Mouse (Mus musculus) limb, embryonic 13.5 days (tissue): ENCODE measurements around the gene Sirt4. TPM values are rescaled to one million over a fixed set of nuclear protein-coding genes. Genes with fewer than 3 reads are reported as not detected.
"Not testable (repeated sequence)": the region's sequence is repeated elsewhere in the genome, so short reads cannot be mapped to it uniquely, and the experiment has no call there.

Experiments used
- ATAC-seq: fragments of 200-750 bp; cut with Nextera tagmentation; 2 replicates; pipeline ENCODE4 v1.8.0; 2017; ENCODE audit warnings: low read depth, moderate number of reproducible peaks, moderate TSS enrichment; ENCODE audit not compliant: low FRiP score
- H3K27ac ChIP-seq: fragments of 300-500 bp; sonication (generic); 2 replicates; pipeline ENCODE4 v1.5.1; 2015; ENCODE audit warnings: inconsistent platforms, mild to moderate bottlenecking, moderate library complexity
- H3K27me3 ChIP-seq: fragments of 300-500 bp; sonication (generic); 2 replicates; pipeline ENCODE4 v1.6.1; 2015; ENCODE audit warnings: mild to moderate bottlenecking, inconsistent platforms
- H3K36me3 ChIP-seq: fragments of 300-500 bp; sonication (generic); 2 replicates; pipeline ENCODE4 v1.6.1; 2015; ENCODE audit warnings: inconsistent platforms, mild to moderate bottlenecking, moderate library complexity
- H3K4me1 ChIP-seq: fragments of 300-500 bp; sonication (generic); 2 replicates; pipeline ENCODE4 v1.6.1; 2015; ENCODE audit warnings: inconsistent platforms
- H3K4me2 ChIP-seq: fragments of 300-500 bp; sonication (generic); replicated peaks from 2 replicates; pipeline ENCODE4 v1.6.1; 2015; ENCODE audit warnings: inconsistent platforms, mild to moderate bottlenecking, moderate library complexity
- H3K4me3 ChIP-seq: fragments of 300-500 bp; sonication (generic); 2 replicates; pipeline ENCODE4 v1.5.1; 2015; ENCODE audit warnings: moderate library complexity, mild to moderate bottlenecking, inconsistent platforms
- H3K9ac ChIP-seq: fragments of 300-500 bp; sonication (generic); 2 replicates; pipeline ENCODE4 v1.6.1; 2015; ENCODE audit warnings: mild to moderate bottlenecking, inconsistent platforms
- H3K9me3 ChIP-seq: fragments of 300-500 bp; sonication (generic); 2 replicates; pipeline ENCODE4 v1.6.1; 2016; ENCODE audit warnings: inconsistent platforms
- WGBS: fragments of 180-500 bp; shearing (Covaris S2); methylation state at CpG from one replicate; pipeline ENCODE4 v1.1.7; 2015; 5-methylcytosine and 5-hydroxymethylcytosine counted together
- polyA plus RNA-seq: library from polyadenylated mRNA; unstranded; fragments of >200 nt; fragmentation: Nextera tagmentation; extraction: Ambion mirVana; gene quantifications from 2 replicates; pipeline ENCODE4 v1.2.1, GENCODE M21; 2015

Gene Sirt4
- polyA plus RNA-seq, 1 experiment from 2014 or later: 27.5 TPM

- no peak for ATAC-seq
- whole genome bisulfite sequencing: 80% methylated on average over 12 of the region's 12 CpGs
- Histone ChIP-seq H3K4me1 (no peaks in the 10 kb centered on the region), H3K9me3 (peaks cover 5% of the 10 kb centered on the region; the same call in 1 of the 2 replicates), H3K9ac (no peak overlapping the region), H3K4me3 (no peak overlapping the region), H3K27ac (no peak overlapping the region), H3K4me2 (no peak overlapping the region), H3K36me3 (no peaks in the 10 kb centered on the region), H3K27me3 (no peaks in the 10 kb centered on the region)
Measured at GRCm38 (mm10) chr5:115500383-115500935, 15.9 kb upstream of the Sirt4 start.

GRCm38 (mm10) chr5:115498307-115499240 lies 14.0 kb upstream of the Sirt4 start:
- H3K27ac ChIP-seq: no peak overlapping the region
- H3K9me3 ChIP-seq: no peaks in the 10 kb centered on the region
- no peak overlapping the region for H3K4me2 ChIP-seq

GRCm38 (mm10) chr5:115497033-115497432 lies 12.5 kb upstream of the Sirt4 start:
- no peak overlapping the region for H3K4me3 ChIP-seq
- H3K27me3 ChIP-seq: no peaks in the 10 kb centered on the region
- H3K9me3 ChIP-seq: no peaks in the 10 kb centered on the region
- ATAC-seq: no peak
- no peak overlapping the region for H3K9ac ChIP-seq
- H3K27ac ChIP-seq: no peak overlapping the region
- no peak overlapping the region for H3K4me2 ChIP-seq
- no peaks in the 10 kb centered on the region for H3K36me3 ChIP-seq
- 83% methylated on average over 7 of the region's 7 CpGs for WGBS
- peaks cover 25% of the 10 kb centered on the region for H3K4me1 ChIP-seq

More at GRCm38 (mm10) chr5:115498307-115499240, 14.0 kb upstream of the Sirt4 start:
- Histone ChIP-seq H3K27me3 (no peaks in the 10 kb centered on the region), H3K36me3 (no peaks in the 10 kb centered on the region), H3K9ac (no peak overlapping the region), H3K4me1 (peaks cover 11% of the 10 kb centered on the region), H3K4me3 (no peak overlapping the region)
- no peak for ATAC-seq
- WGBS: 45% methylated on average over 9 of the region's 9 CpGs

GRCm38 (mm10) chr5:115495618-115496017 lies 11.1 kb upstream of the Sirt4 start:
- H3K9ac ChIP-seq, H3K36me3 ChIP-seq, H3K4me3 ChIP-seq, H3K27me3 ChIP-seq, ATAC-seq, H3K4me2 ChIP-seq, H3K27ac ChIP-seq, H3K9me3 ChIP-seq: not testable (repeated sequence)
- peaks cover 39% of the 10 kb centered on the region for H3K4me1 ChIP-seq
- WGBS: 91% methylated on average over 3 of the region's 3 CpGs

- peak overlapping the region; percentile 32 for H3K4me2 ChIP-seq
- no peaks in the 10 kb centered on the region for H3K36me3 ChIP-seq
- no peaks in the 10 kb centered on the region for H3K9me3 ChIP-seq
- H3K4me1 ChIP-seq: peaks cover 43% of the 10 kb centered on the region
- H3K9ac ChIP-seq: 0 out of 2 replicates have a peak overlapping the region, but pooled peaks have one; percentile 31
- no peak for ATAC-seq
- no peak overlapping the region for H3K4me3 ChIP-seq
- no peaks in the 10 kb centered on the region for H3K27me3 ChIP-seq
- WGBS: 25% methylated on average over 5 of the region's 5 CpGs
- H3K27ac ChIP-seq: peak overlapping the region; percentile 89
Measured at GRCm38 (mm10) chr5:115493441-115493840, 8.9 kb upstream of the Sirt4 start.

DNA sequence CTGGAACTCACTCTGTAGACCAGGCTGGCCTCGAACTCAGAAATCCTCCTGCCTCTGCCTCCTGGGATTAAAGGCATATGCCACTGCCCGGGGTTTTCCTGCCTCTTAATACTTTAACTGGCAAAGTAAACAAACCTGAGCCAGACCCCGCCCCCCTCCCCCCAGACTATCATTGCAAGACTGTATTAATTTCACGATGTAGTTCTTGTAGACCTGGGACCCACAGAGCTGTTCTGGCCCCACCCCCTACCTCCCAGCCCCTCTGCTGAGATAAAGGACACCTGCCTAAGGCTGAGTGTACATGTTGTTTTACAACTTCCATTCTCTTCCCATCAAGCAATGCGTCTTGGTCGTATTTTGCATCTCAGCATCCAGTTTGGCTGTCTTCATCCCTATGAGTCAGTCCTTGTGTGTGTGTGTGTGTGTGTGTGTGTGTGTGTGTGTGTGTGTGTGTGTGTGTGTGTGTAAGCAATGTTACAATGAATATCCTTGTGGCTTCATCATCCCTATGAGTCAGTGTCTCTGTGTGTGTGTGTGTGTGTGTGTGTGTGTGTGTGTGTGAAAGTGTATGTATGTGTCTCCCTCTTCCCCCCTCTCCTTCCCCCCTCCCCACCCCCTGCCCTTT lies 8.3 kb upstream of the Sirt4 start:
- 57% methylated on average over 6 of the region's 6 CpGs for WGBS

GRCm38 (mm10) chr5:115491771-115492322 lies 7.3 kb upstream of the Sirt4 start:
- no peaks in the 10 kb centered on the region for H3K9me3 ChIP-seq
- 3% methylated on average over 28 of the region's 28 CpGs for WGBS
- H3K36me3 ChIP-seq: no peaks in the 10 kb centered on the region
- peak overlapping the region; percentile 50; the same call in 1 of the 2 replicates for H3K9ac ChIP-seq
- ATAC-seq: no peak
- peak overlapping the region; percentile 64 for H3K4me2 ChIP-seq
- no peaks in the 10 kb centered on the region for H3K27me3 ChIP-seq
- H3K27ac ChIP-seq: peak overlapping the region; percentile 48
- peak overlapping the region; percentile 27 for H3K4me3 ChIP-seq
- H3K4me1 ChIP-seq: peaks cover 44% of the 10 kb centered on the region

More for the DNA sequence above, 8.3 kb upstream of the Sirt4 start:
- H3K4me3 ChIP-seq: no peak overlapping the region
- no peak overlapping the region for H3K4me2 ChIP-seq
- peak overlapping the region; percentile 67 for H3K27ac ChIP-seq
- no peaks in the 10 kb centered on the region for H3K36me3 ChIP-seq
- no peaks in the 10 kb centered on the region for H3K27me3 ChIP-seq
- H3K9ac ChIP-seq: no peak overlapping the region
- no peak for ATAC-seq
- H3K4me1 ChIP-seq: peaks cover 44% of the 10 kb centered on the region
- H3K9me3 ChIP-seq: no peaks in the 10 kb centered on the region

DNA sequence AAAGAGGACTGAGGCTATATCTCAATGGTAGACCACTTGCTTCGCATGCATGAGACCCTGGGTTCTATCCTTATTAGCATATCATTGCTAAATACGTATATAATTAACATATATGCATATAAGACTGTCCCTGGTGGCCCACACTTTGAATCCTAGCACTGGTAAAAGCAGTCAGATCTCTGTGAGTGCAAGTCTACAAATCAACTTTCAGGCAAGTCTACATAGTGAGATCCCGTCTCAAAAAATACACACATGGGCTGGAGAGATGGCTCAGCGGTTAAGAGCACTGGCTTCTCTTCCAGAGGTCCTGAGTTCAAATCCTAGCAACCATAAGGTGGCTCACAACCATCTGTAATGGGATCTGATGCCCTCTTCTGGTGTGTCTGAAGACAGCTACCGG lies 6.6 kb upstream of the Sirt4 start:
- ATAC-seq: no peak
- Histone ChIP-seq H3K4me2 (peak overlapping the region; percentile 64), H3K27me3 (no peaks in the 10 kb centered on the region), H3K36me3 (no peaks in the 10 kb centered on the region), H3K4me1 (peaks cover 44% of the 10 kb centered on the region), H3K4me3 (no peak overlapping the region), H3K27ac (no peak overlapping the region), H3K9me3 (no peaks in the 10 kb centered on the region), H3K9ac (no peak overlapping the region)
- WGBS: 33% methylated on average over 5 of the region's 5 CpGs

DNA sequence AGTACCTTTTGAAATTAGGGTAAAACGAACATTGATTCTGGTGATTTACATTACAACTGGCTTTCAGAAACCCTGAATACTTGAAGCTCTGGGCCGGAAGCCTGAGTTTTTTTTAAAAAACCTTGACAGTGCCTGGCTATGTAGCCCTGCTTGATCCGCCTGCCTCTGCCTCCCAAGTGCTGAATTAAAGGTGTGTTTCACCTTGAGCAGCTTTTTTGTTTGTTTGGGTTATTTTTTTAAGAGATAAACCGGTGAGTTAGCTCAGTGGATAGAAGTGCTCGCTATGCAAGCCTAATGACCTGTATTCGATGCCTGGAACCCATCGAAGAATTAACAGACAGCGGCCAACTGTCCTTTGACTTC lies 6.1 kb upstream of the Sirt4 start:
- peak overlapping the region; percentile 70; the same call in 1 of the 2 replicates for H3K27ac ChIP-seq
- no peaks in the 10 kb centered on the region for H3K27me3 ChIP-seq
- H3K36me3 ChIP-seq: no peaks in the 10 kb centered on the region
- 0 out of 2 replicates have a peak overlapping the region, but pooled peaks have one; percentile 2 for H3K4me3 ChIP-seq
- peak overlapping the region; percentile 64 for H3K4me2 ChIP-seq
- no peak for ATAC-seq
- H3K4me1 ChIP-seq: peaks cover 44% of the 10 kb centered on the region
- WGBS: 11% methylated on average over 8 of the region's 8 CpGs
- no peaks in the 10 kb centered on the region for H3K9me3 ChIP-seq
- no peak overlapping the region for H3K9ac ChIP-seq

GRCm38 (mm10) chr5:115489699-115490637 lies 5.4 kb upstream of the Sirt4 start:
- H3K27me3 ChIP-seq: no peaks in the 10 kb centered on the region
- H3K4me3 ChIP-seq: peak overlapping the region; percentile 39
- peak overlapping the region; percentile 65 for H3K4me2 ChIP-seq
- H3K9ac ChIP-seq: peak overlapping the region; percentile 83
- under 1% methylated on average over 50 of the region's 50 CpGs for WGBS
- H3K27ac ChIP-seq: peak overlapping the region; percentile 100
- peak; percentile 78 for ATAC-seq
- no peaks in the 10 kb centered on the region for H3K9me3 ChIP-seq
- peaks cover 44% of the 10 kb centered on the region for H3K4me1 ChIP-seq
- no peaks in the 10 kb centered on the region for H3K36me3 ChIP-seq
